Mouse (Mus musculus) limb, embryonic 14.5 days (tissue): ENCODE measurements around the gene Hist1h2bc. TPM values are rescaled to one million over a fixed set of nuclear protein-coding genes. Genes with fewer than 3 reads are reported as not detected.

Source experiments
- ATAC-seq: fragments of 200-750 bp; cut with Nextera tagmentation; 2 replicates; pipeline ENCODE4 v1.8.0; 2017; ENCODE audit warnings: low read depth, moderate number of reproducible peaks, moderate TSS enrichment; ENCODE audit not compliant: low FRiP score
- DNase-seq: peaks from one replicate; pipeline ENCODE4 v3.0.0-alpha.2; 2015; ENCODE audit warnings: low spot score
- H3K27ac ChIP-seq: fragments of 300-500 bp; sonication (generic); replicated peaks from 2 replicates; pipeline ENCODE4 v1.5.1; 2014; ENCODE audit warnings: low read depth, mild to moderate bottlenecking, low read length, moderate library complexity, mixed read lengths
- H3K27me3 ChIP-seq: fragments of 300-500 bp; sonication (generic); 2 replicates; pipeline ENCODE4 v1.6.1; 2014; ENCODE audit warnings: low read length, mixed read lengths; ENCODE audit not compliant: control insufficient read depth, insufficient read depth
- H3K36me3 ChIP-seq: fragments of 300-500 bp; sonication (generic); 2 replicates; pipeline ENCODE4 v1.6.1; 2014; ENCODE audit warnings: mild to moderate bottlenecking, low read length, moderate library complexity, mixed read lengths; ENCODE audit not compliant: control insufficient read depth, insufficient read depth
- H3K4me1 ChIP-seq: fragments of 300-500 bp; sonication (generic); 2 replicates; pipeline ENCODE4 v1.6.1; 2014; ENCODE audit warnings: antibody characterized with exemption, low read length, mixed read lengths; ENCODE audit not compliant: control insufficient read depth, insufficient read depth
- H3K4me2 ChIP-seq: fragments of 300-500 bp; sonication (generic); replicated peaks from 2 replicates; pipeline ENCODE4 v1.6.1; 2014; ENCODE audit warnings: low read depth, mild to moderate bottlenecking, low read length, moderate library complexity; ENCODE audit not compliant: severe bottlenecking
- H3K4me3 ChIP-seq: fragments of 300-500 bp; sonication (generic); replicated peaks from 2 replicates; pipeline ENCODE4 v1.5.1; 2014; ENCODE audit warnings: low read length
- H3K9ac ChIP-seq: fragments of 300-500 bp; sonication (generic); 2 replicates; pipeline ENCODE4 v1.6.1; 2014; ENCODE audit warnings: mild to moderate bottlenecking, low read depth, low read length, moderate library complexity; ENCODE audit not compliant: severe bottlenecking
- H3K9me3 ChIP-seq: fragments of 300-500 bp; sonication (generic); 2 replicates; pipeline ENCODE4 v1.6.1; 2016; ENCODE audit warnings: low read length; ENCODE audit not compliant: control insufficient read depth
- POLR2A ChIP-seq: fragments of 200-500 bp; IDR thresholded peaks from 2 replicates; pipeline ENCODE4 v1.8.0; 2012; ENCODE audit warnings: inconsistent platforms, mild to moderate bottlenecking, moderate library complexity, borderline replicate concordance; ENCODE audit not compliant: insufficient read depth, insufficient read length; ENCODE audit errors: extremely low read depth
- WGBS: fragments of 180-500 bp; shearing (Covaris S2); extraction: QIAGEN DNeasy Blood & Tissue Kit; methylation state at CpG from one replicate; pipeline ENCODE4 v1.1.7; 2014; 5-methylcytosine and 5-hydroxymethylcytosine counted together
- polyA plus RNA-seq, 2 experiments: library from polyadenylated mRNA; depleted of rRNA in 1 of 2; stranded (reverse) in 1 of 2; unstranded in 1 of 2; fragments of >200 nt; fragmentation: Nextera tagmentation in 1 of 2; extraction: Ambion mirVana in 1 of 2; gene quantifications; 2 replicates each; pipeline versions ENCODE4 v1.2.1 to v1.2.3; 2012 to 2014

Gene Hist1h2bc
- polyA plus RNA-seq, 2 experiments = 44.4 to 48.2 TPM

- Histone ChIP-seq H3K4me1 (peaks cover 10% of the 10 kb centered on the region), H3K9me3 (no peaks in the 10 kb centered on the region), H3K27ac (no peak overlapping the region), H3K4me2 (no peak overlapping the region), H3K36me3 (no peaks in the 10 kb centered on the region), H3K4me3 (no peak overlapping the region), H3K9ac (no peak overlapping the region), H3K27me3 (no peaks in the 10 kb centered on the region)
- no peak for DNase-seq
- WGBS = 80% methylated on average over 4 of the region's 4 CpGs
- ATAC-seq = no peak
- no peak for TF ChIP-seq POLR2A
Measured at GRCm38 (mm10) chr13:23708041-23708440, 24.0 kb downstream of the Hist1h2bc start.

- no peak overlapping the region for H3K4me2 ChIP-seq
- H3K27ac ChIP-seq = no peak overlapping the region
- peaks cover 10% of the 10 kb centered on the region for H3K4me1 ChIP-seq
- no peak for TF ChIP-seq POLR2A
- ATAC-seq = no peak
- no peak overlapping the region for H3K9ac ChIP-seq
- H3K4me3 ChIP-seq = no peak overlapping the region
- no peaks in the 10 kb centered on the region for H3K27me3 ChIP-seq
- 62% methylated on average over 4 of the region's 4 CpGs for WGBS
- H3K9me3 ChIP-seq = no peaks in the 10 kb centered on the region
- no peaks in the 10 kb centered on the region for H3K36me3 ChIP-seq
- no peak for DNase-seq
Measured at GRCm38 (mm10) chr13:23708654-23709053, 24.7 kb downstream of the Hist1h2bc start.

- no peak overlapping the region for H3K27ac ChIP-seq
Measured at GRCm38 (mm10) chr13:23709714-23710373, 25.8 kb downstream of the Hist1h2bc start.

GRCm38 (mm10) chr13:23710374-23711089, 26.5 kb downstream of the Hist1h2bc start, which contains the start of gene Hfe:
TSS of gene Hfe (minus strand) at chr13:23710854.
- Histone ChIP-seq H3K9me3 (no peaks in the 10 kb centered on the region), H3K9ac (peak within 1 kb of the TSS; percentile 57), H3K27ac (no peak within 1 kb of the TSS; the same call in 1 of the 2 replicates), H3K27me3 (no peaks in the 10 kb centered on the region), H3K4me1 (peaks cover 10% of the 10 kb centered on the region), H3K36me3 (no peaks in the 10 kb centered on the region), H3K4me3 (peak within 1 kb of the TSS; percentile 39), H3K4me2 (peak within 1 kb of the TSS; percentile 64)
- ATAC-seq (peak; percentile 42; the same call in 1 of the 2 replicates), DNase-seq (peak; percentile 36)
- TF ChIP-seq POLR2A = no peak
- WGBS = 2% methylated on average over 17 of the region's 17 CpGs

More at GRCm38 (mm10) chr13:23709714-23710373, 25.8 kb downstream of the Hist1h2bc start:
- no peak for TF ChIP-seq POLR2A
- WGBS = 16% methylated on average over 15 of the region's 15 CpGs
- no peak for DNase-seq
- peak overlapping the region; percentile 64 for H3K4me2 ChIP-seq
- no peaks in the 10 kb centered on the region for H3K27me3 ChIP-seq
- H3K36me3 ChIP-seq = no peaks in the 10 kb centered on the region
- H3K9ac ChIP-seq = peak overlapping the region; percentile 57
- peak; percentile 21; the same call in 1 of the 2 replicates for ATAC-seq
- peaks cover 10% of the 10 kb centered on the region for H3K4me1 ChIP-seq
- H3K9me3 ChIP-seq = no peaks in the 10 kb centered on the region
- H3K4me3 ChIP-seq = peak overlapping the region; percentile 39

GRCm38 (mm10) chr13:23716261-23717042, 32.5 kb downstream of the Hist1h2bc start:
- Histone ChIP-seq H3K4me3 (no peak overlapping the region), H3K36me3 (no peaks in the 10 kb centered on the region), H3K9ac (no peak overlapping the region), H3K4me1 (0 out of 2 replicates have a peak, but pooled peaks cover 5% of the 10 kb centered on the region), H3K27me3 (no peaks in the 10 kb centered on the region), H3K27ac (no peak overlapping the region), H3K4me2 (no peak overlapping the region), H3K9me3 (no peaks in the 10 kb centered on the region)
- 83% methylated on average over 5 of the region's 5 CpGs for WGBS
- ATAC-seq (no peak), DNase-seq (no peak)
- TF ChIP-seq POLR2A = no peak
